Mouse (Mus musculus) regulatory T cell (primary cell): Measurements from ENCODE around the gene Esrra.

Experiments used
- in situ Hi-C: fragments of 300-600 bp; cut with MboI, MseI; formaldehyde crosslinking; loops from one replicate; pipeline ENCODE4 v1.15.1; 2025; ENCODE audit warnings: high pct_unique_total_duplicates

The Esrra gene

DNA sequence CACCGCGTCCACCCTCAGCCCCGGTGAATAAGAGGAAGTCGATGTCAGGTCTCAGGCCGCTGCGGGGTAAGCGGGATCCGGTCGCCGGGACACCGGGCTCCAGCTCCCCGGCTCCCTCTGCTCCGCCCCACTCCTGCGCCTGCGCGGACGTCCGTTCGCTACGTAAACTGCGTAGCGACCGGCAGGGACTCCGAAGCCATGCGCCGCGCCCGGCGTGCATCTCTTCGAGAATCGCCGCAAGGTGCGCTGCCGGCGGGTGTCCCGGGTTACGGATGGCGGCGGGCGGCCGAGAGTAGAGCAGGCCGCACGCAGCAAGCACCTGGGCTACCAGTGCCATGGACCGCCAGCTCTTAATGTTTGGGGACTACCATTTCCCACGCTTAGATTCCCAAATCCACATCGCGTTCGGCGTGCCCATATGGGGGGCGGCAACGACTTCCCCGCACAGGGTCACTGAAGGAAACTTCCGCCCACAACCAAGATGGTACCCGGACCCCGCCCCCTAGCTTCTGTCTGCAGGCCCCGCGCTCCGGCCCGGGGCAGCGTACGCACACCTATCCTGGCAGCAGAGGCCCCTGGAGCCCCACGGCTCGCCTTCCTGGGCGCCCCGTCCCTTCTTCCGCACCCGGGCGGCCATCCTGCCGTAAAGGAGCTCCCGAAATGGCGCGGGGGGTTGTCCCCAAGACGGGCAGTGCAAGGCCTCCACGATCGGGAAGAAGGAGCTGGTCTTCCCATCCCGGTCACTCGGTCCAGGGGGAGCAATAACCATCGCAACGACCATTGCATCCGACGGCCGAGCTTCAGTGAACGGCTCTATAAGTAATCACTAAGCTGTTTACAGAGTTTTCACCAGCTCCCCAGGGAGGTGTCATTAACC, 20.0 kb upstream of the Esrra start, which contains the start of gene Bad:
Gene Bad (plus strand): TSS at position 490 of the 877 bp plus-strand sequence.
- in situ Hi-C loops = no loop called here

DNA sequence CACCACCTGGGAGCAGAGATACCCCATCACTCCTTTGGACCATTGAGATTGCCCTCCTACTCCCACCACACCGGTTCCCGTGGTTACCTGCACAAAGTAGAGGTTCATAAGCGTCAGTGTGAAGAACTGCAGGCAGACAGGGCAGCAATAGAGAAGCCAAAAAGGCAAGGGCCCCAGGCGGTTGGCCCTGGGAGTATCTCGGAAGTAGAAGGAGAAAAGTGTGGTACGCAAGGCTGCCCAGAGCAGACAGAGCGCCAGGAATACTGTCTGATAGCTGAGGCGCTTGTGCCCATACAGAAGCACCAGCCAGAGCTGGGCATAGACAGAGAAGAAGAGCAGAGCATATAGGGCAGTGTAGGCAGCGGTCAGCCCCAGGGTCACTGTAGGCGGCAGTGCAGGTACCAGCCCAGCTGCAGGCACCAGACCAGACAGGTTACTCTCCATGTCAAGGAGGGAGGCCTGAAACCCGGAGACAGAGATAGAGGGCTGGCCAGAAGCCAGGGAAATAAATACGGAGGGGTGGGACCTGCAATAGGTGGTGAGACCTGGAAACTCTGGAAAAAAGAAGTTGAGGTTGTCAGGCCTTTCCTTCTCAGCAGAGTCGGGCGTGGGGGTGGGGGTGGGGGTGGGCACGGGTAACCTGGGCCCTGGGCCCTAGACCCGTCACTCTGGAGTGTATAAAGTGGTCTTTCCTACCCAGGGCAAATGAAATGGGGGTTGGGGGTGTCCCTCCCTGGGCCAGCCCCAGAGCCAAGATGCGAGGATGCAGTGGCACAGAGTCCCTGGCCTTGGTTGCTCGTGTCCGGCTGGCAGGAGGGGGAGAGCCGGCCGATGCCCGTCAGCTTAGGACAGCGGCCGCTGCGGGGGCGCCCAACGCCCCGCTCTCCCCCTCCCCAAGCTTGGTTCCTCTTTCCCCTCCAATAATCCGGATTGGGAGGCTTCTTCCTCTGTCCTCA, 19.1 kb upstream of the Esrra start:
- in situ Hi-C loops = no loop called here

DNA sequence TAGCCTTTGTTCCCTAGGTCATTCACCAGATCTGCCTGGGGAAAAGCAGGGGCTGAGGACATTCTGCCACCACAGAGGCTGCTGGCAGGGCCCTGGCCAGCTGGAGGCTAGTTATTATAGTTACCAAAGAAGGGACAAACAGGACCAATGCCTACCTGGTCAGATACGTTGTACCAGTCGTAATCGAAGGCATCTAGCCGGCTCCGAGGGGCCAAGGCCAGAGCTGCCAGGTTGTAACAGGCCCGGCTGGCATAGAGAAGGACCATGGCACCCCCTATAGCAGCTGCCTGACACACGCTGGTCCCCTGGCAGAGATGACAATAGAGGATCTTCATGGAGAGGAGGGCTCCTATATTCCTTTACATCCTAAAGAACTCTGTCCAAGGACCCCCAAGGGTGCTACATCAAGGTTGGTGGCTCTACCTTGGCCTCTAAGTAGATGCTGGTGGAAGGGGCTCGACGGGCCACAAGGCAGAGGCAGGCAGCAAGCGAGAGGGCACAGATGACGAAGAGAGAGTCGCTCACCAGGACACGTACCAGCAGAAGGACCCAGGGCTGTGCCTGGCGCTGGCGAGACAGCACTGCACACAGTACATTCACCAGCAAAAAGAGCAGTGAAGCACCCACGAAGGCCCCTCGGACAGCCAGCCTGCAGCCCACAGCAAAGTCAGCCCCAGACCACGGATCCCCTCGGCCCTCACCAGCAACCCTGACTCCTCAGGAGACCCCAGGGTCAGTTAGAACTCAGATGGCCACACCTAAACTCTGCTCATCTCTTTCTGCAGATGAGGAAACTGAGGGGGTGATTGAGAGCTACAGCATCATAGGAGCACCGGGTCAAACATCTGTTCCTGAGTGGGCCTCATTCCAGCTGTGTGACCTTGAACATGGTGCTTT, 17.7 kb upstream of the Esrra start:
- in situ Hi-C loops = loop anchor here (5.0 kb wide), 1 partner anchor 78 kb away; the partner anchor contains the start of gene Fermt3

DNA sequence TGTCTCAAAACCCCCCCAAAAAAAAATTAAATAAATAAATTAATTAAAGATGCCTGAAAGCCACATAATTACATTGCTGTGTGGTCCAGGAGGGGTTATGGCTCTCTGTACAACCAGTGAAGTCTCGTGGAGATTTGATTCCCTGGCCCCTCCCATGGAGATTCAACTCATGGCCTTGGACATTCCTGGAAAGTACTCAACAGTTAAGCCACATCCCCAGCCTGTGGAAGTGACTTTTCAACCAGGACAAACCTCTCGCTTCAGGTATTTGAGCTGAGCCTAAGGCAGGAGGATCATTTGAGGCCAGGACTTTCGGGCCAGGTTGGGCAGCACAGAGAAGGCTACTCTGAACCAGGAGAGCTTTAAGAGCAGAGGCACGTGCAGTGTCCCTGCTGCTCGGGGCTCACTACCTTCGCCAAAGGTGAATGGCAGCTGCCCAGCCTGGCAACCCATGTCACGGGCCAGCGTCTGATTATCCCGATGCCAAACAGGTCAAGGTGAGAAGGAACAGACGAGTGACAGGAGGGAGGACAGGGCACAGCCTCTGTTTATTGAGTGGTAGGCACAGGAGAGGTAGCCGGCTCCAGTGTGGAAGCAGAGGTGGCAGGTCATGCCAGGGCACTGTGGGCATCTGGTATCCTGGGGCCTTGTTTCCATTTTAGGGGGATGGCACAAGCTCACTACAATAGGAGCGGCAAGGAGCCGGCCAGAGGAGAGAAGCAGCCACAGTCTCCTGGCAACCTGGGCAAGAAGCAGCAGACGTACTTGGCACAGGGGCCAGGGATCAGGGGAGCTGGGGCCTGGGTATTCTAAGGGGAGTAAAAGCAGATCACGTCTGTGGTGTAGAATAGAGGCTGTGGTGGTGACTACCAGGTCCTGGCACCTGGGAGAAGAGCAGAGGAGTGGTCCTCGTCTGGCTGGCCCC, 16.2 kb upstream of the Esrra start:
- in situ Hi-C loops = loop anchor here (5.0 kb wide), 1 partner anchor 79 kb away; the partner anchor contains the start of gene Fermt3

DNA sequence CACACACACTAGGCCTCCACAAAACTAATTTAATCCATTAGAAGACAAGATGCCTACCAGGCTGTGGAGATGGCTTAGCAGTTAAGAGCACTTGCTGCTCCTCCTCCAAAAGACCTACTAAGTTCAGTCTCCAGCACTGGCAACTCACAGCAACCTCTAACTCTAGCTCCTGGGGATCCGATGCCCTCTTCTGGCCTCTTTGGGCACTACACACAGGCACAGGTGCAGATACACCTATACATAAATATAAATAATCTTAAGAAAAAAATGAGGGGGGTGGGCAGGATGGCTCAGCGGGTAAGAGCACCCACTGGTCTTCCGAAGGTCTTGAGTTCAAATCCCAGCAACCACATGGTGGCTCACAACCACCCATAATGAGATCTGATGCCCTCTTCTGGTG, 14.7 kb upstream of the Esrra start:
- in situ Hi-C loops = loop anchor here (5.0 kb wide), 1 partner anchor 81 kb away; the partner anchor contains the start of gene Fermt3

DNA sequence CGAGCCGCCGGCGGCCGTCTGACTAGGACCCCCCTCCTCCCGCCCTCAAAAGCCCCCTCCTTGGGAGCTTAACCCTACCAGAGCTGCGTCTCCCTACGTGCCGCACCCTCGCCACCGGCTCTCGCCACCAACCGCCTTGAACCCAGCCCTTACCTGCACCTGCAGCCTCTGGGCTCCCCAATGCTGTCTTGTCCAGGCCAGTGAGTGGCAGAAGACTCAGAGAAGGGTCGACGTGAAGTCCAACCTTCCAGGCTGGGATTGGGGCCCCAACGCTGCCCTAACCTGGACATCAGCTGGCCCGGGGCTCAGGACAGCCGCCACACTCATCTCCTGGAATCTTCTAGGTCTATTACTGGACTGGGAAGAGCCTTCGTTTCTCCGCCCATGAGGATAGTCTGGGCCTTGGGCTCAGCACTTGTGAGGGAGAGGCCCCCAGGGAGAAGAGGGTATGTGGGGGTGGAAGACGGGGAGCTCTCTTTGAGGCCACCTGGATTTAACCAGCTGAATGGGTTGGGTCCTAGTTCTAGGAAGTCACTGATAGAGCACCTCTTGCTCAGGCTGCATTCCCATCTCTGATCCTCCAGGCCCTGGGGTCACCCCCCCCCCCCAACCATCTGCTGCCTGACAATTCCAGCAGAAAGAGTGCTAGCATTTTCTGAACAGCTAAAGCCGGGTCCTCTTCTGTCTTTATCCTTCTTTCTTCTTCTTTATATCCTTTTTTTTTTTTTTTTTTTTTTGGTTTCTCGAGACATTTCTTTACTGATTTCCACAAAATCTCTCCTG, 12.8 kb upstream of the Esrra start, which contains the start of gene Kcnk4:
Gene Kcnk4 (minus strand): TSS at position 321 of the 783 bp plus-strand sequence.
- in situ Hi-C loops = no loop called here

DNA sequence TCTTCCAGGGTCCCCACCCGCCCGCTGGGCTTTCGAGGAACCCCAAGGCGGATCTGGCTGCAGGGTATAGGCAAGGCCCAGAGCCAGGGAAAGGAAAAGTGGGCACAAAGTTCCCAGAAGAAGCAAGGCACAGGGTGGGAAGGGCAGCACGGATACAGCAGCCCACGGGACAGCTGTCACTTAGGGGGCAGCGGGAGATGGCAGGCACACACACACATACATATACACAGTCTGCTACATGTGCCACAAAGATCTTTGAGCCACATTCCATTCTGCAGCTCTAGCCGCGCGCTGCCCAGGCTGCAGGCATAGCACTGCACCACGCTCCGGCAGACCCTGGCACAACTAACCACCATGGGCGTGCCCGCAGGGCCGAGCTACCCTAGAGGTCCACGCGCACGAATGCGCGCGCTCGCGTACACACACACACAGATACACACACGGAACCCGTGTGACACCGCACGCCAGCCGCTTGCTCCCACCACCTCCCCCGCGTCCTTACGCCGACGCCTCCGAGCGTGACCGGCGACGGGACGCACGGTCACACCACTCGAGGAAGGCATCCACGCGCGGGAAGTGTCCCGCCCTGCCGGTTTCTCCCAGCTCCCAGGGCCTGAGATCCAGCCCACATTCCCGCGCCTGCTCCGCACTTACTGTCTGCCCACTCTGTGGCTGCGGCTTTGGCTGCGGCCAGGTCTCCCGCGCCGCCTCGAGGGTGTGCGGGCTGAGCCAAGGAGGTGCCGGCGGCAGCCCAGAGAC, 12.0 kb upstream of the Esrra start:
- in situ Hi-C loops = no loop called here

DNA sequence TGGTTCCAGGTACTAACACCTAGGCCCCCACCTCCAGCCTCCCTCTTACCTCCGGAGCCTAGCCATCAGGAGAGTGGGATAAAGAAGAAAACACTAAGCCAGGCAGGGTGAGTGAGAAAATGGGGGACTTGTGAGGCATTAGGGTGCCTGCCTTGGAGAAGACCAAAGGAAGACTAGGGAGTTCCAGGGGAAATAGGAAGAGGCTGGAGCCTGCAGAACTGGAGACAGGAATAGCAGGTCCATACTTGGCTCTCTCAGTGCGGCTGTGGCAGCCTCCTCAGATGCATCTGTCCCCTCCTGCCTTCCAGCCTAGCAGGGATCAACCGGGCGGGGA, 11.5 kb upstream of the Esrra start:
- in situ Hi-C loops = no loop called here

DNA sequence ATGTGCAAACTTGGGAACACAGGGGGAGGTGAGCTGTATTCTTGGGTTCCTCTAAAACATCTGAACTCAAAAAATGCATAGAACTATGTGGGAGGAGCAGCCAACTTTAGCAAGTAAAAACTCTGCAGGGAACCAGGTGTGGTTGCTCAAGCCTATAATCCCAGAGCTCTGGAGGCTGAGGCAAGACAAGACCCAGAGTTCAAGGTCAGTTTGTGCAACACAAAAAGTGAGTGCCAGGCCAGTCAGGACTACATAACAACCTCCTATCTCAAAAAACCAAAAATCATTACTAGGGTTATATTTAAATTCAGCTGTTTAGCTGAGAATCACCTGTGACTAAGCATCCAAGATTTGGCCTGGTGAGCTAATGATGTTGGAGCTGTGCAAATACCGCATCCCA, 10.4 kb upstream of the Esrra start:
- in situ Hi-C loops = no loop called here

DNA sequence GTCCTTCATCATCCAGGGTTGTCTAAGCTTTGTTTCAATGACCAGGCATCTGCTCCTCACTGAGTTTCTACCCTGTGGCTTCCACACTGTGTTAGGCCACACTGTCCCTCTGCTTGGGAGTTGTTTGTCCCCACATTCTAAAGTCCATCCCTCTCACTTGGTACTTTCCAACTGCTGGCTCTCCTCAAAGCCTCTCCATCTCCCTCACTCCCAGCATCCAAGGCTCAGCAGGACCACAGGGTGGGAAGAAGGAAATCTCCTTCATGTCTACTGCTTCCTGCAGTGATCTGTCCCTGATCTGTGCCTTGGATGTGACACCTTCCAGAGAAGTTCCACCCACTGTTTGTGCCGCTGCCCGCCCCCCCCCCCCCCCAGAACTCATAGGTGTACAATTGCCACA, 9.4 kb upstream of the Esrra start:
- in situ Hi-C loops = no loop called here

DNA sequence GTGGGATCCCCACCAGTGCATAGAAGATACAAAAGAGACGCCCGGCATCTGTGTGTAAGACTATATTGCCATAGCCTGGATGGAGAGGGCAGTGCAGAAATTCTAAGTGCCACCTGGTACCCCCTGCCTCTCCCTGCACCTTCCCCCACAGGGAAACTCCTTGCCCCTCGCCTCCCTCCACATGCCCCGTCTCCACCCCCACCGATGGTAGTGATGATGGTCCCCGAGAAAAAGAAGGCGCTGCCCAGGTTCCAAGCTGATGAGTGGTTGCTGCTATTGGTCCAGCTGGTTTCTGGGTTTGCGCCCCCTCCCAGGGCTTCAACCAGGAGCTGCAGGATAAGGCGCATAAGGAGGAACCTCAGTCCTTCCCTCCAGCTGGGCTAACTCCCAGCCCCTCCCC, 6.5 kb upstream of the Esrra start:
- in situ Hi-C loops = no loop called here

DNA sequence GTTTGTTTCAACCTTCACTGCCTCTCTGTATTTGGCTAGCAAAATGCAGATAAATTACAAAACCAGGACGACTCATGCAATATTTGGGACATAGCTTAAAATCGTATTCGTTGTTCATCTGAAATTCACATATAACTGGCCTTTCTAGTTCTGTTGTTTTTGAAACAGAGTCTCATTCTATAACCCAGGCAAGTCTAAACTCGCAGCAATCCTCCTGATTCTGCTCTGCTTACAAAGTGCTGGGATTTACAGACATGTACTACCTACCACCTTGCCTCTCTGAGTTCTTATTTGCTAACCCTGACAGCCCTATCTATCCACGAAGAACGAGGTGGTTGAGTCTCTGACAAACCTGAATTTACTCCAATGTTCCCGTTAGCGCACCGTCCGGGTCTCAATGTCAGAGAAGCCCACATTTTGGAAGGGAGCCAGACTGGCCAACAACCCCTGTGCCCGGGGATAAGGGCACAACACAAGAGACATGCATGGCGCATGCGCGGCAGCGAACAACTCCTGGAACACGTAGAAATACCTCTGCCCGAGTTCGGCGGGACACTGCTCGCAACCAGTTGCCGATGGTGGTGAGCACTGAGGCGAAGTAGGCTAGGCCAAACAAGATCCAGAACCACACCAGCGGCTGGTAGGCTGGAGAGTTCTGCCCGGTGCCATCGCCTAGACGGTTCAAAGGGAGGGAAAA, 5.1 kb upstream of the Esrra start:
- in situ Hi-C loops = no loop called here

DNA sequence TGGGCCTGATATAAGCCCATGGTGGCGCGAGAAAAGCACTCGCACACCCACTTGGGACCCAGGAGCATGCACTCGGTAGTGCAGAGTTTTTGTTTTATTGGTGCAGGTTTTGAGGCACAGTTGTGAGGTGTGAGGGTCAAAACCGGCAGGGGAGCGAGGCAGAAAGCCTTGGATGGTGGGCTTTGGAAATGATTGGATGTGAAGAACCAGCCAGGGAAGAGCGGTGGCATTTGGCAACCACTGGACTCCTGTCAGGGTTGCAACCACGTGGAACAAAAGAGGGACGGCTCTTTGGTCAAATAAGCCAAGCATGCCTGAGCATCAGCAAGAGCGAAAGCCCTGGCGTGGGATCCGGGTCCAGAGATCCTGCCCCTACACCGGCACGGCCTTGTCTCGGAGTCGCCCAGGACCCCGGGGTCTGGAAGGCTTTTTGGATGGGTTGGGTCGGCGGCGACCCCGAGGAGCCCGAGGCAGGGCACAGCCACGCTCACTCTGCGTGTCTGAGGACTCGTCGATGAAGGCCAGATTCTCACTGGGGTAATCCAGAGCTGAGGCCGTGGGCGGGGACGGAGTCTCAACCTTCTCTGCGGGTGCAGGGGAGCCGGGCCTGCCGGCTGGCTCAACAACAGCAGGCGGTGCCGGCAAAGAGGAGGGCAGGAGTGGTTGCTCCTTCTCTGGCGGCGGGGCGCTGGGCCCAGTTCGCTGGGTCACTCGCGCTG, 4.2 kb upstream of the Esrra start:
- in situ Hi-C loops = no loop called here

DNA sequence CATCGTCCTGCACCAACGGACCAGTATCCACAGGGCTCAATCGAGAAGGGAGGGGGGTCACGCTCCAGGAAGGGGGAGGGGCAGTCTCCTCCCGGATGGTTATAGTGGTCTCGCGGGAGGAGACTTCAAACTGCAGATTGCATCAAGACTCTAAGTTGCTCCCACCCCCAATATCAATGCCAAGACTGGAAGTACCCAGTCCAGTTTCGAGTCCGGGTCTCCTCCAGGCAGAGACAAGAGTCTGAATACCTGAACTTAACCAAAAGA, 3.6 kb upstream of the Esrra start, which contains the start of gene Catsperz:
Gene Catsperz (minus strand): TSS at position 74 of the 267 bp plus-strand sequence.
- in situ Hi-C loops = no loop called here

DNA sequence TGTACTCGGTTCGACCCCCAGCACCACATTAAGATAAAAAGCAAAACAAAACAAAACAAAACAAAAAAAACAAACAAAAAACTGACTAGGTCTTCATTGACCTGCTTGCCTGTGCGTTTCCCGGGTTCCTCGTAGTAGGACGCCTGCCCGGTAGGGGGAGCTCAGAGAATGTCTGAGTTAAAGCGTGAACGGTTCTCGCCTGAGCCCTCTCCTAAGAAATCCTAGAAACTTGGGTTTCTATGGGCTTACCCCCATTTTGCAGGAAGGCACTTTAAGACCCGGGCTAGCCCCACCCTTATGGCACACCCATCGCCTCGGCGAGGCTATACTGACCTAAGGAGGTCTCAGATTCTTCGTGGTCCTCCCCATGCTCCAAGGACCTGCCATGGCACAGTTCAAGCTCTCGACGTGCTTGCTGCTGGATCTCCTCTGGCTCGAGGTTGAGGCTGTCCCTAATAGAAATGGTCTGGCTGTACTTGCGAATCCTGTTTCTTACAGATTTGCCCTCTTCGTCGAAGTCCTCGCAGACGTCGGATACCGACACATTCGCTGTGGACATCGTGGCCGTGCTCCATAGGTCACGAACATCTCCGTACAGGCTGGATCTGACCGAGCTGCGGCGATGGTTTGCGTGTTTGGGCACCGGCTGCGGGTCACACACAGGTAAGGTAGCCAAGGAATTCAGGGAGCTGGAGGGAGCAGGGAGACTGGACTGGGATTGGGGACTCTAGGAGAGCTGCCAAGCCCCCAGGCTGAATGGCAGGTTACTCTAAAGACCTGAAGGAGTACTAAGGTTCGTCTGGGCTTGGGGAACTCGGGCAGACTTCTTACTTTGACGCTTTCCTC, 3.1 kb upstream of the Esrra start:
- in situ Hi-C loops = no loop called here

DNA sequence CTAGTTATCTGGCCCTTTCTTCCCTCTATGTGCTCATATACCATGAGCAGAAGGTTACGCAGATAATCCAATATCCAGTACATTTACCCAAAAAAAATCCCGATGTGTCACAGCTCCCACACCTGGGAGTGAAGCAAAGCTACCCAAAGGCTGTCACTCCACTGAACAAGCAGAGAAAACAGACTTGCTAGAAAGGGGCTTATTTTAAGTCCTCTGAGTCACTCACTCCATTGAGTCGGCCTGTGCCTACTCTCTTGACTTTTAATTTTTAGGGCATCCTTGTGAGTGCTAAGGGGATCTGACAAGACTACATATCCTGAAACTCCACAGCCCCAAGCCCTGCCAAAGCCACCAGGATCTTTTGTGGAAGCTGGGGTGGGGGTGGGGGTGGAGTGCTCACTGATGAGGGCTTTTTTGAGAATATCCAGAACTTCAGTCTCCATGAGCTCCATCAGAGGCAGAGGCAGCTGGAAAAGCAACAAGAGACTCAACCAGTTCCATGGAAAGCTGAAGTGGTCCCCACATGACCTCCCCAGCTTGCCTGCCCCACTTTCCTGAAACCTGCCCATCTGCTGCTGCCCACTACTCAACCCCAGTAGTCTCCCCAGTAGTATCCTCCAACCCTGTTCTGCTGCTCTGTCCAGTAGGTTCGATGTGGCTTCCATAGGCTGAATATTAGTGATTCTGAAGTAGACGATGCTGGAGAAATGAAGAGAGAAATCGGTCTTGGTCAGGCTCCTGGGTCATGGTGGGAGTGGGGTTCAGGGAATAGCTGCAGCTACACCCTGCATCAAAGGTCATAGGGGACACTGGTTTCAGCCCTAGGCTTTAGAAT, 1.5 kb upstream of the Esrra start:
- in situ Hi-C loops = no loop called here
